Mouse (Mus musculus) small intestine, adult 2 months (tissue): ENCODE measurements around the gene Abl1. TPM values are rescaled to one million over a fixed set of nuclear protein-coding genes. Genes with fewer than 3 reads are reported as not detected.

ENCODE experiments used
- H3K27ac ChIP-seq: fragments of 200-500 bp; 2 replicates; pipeline ENCODE4 v1.5.1; 2012; ENCODE audit warnings: low read depth, low read length, control low read depth, inconsistent platforms; ENCODE audit not compliant: insufficient read depth
- H3K27me3 ChIP-seq: fragments of 200-500 bp; 2 replicates; pipeline ENCODE4 v1.6.1; 2012; ENCODE audit warnings: mild to moderate bottlenecking, moderate library complexity, low read length, inconsistent platforms; ENCODE audit not compliant: control insufficient read depth, insufficient read depth
- H3K36me3 ChIP-seq: fragments of 200-500 bp; 2 replicates; pipeline ENCODE4 v1.6.1; 2012; ENCODE audit warnings: mild to moderate bottlenecking, low read length, control low read depth, inconsistent platforms; ENCODE audit not compliant: control insufficient read depth, insufficient read depth
- H3K4me1 ChIP-seq: fragments of 200-500 bp; 2 replicates; pipeline ENCODE4 v1.6.1; 2012; ENCODE audit warnings: low read length, inconsistent platforms, mixed read lengths; ENCODE audit not compliant: control insufficient read depth, insufficient read depth, insufficient read length
- H3K4me3 ChIP-seq: fragments of 200-500 bp; 2 replicates; pipeline ENCODE4 v1.5.1; 2012; ENCODE audit warnings: low read depth, mild to moderate bottlenecking, control low read depth, inconsistent platforms, low read length, moderate library complexity
- CTCF ChIP-seq: fragments of 200-500 bp; IDR thresholded peaks from 2 replicates; pipeline ENCODE4 v1.5.1; 2012; ENCODE audit warnings: low read depth, mild to moderate bottlenecking, control low read depth, inconsistent platforms, low read length, moderate library complexity, mixed read lengths; ENCODE audit not compliant: insufficient replicate concordance, insufficient read length; ENCODE audit errors: extremely low read depth
- POLR2A ChIP-seq: fragments of 200-500 bp; IDR thresholded peaks from 2 replicates; pipeline ENCODE4 v1.6.1; 2012; ENCODE audit warnings: low read depth, mild to moderate bottlenecking, control low read depth, inconsistent platforms, low read length, moderate library complexity
- WGBS: fragments of 180-500 bp; shearing (Covaris S2); methylation state at CpG from one replicate; pipeline ENCODE4 v1.1.7; 2018; 5-methylcytosine and 5-hydroxymethylcytosine counted together
- polyA plus RNA-seq: library from polyadenylated mRNA; depleted of rRNA; stranded (reverse); fragments of >200 nt; gene quantifications from 2 replicates; pipeline ENCODE4 v1.2.3, GENCODE M21; 2012

The Abl1 gene
- polyA plus RNA-seq, 1 experiment = 55.5 TPM

DNA sequence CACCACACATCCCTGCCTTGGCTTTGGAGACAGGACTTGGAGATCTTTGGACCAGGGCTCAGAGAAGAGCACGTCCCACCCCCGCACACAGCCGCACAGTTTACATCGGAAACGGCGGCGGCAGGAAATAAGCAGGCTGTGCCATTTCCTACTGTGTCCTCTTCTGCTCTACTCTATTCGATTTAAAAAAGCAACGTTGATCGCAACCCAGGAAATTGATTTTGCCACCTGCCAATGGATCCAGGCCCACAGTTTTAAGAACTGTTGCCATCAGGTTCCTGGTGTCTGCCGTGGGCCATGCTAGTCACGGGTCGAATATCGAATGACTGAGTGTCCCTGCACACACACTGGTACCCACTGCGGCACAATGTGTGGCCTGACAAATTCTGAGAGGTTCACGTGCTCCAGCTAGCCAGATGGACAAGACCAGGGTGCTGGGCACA, 137.3 kb downstream of the Abl1 start:
- H3K36me3 ChIP-seq = no peaks in the 10 kb centered on the region
- H3K27ac ChIP-seq = no peak overlapping the region
- no peak overlapping the region for H3K4me3 ChIP-seq
- 71% methylated on average over 16 of the region's 16 CpGs for WGBS
- no peak for TF ChIP-seq CTCF
- TF ChIP-seq POLR2A = no peak
- H3K4me1 ChIP-seq = no peaks in the 10 kb centered on the region
- peaks cover 19% of the 10 kb centered on the region; the same call in 1 of the 2 replicates for H3K27me3 ChIP-seq

DNA sequence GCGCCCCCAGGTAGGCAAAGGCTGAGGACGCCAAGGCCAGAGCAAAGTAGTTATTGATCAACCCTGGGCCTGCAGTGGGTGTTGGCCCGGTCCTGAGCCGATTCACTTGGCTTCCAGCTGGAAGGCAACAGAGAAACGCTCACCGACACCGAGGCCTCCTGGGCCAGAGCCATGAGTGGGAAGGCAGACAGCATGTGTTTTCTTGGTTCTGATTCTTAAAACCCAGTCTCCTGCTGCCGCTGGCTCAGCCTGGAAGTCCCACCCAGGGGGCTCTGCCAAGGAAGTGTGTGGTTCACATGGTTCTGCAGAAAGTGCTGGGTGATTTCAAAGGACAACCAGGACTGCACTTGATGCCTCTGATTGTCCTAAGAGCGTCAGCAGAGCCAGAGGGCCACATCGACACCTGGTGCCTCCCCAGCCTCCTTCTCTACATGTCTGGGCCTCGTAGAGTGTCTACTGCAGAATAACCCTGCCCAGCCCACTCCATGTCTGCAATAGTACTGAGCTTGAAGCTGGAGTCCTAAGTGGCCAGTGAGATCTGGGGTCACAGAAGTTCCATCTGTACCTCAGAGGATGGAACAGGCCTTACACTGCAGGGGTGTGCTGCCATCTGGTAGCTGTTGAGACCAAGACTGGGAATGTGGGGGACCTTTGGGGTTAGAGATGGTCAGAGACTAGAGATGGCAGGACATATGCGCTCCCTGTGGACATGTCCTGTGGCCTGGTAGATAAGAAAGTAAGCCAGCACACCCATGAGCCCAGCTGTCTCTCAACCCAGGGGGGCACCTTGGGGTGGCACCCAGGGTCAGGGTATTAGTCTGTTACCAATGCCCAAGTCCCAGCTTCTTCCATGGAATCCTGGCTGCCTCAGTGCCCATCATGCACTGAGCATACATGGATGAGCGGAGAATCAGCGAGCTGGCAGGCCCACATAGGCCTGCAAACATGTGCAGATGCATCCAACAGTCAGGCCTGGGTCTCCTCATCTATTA, 138.2 kb downstream of the Abl1 start:
- Histone ChIP-seq H3K4me3 (no peak overlapping the region), H3K36me3 (no peaks in the 10 kb centered on the region), H3K27ac (no peak overlapping the region), H3K27me3 (peaks cover 19% of the 10 kb centered on the region; the same call in 1 of the 2 replicates), H3K4me1 (no peaks in the 10 kb centered on the region)
- no peak for TF ChIP-seq POLR2A
- no peak for TF ChIP-seq CTCF
- 74% methylated on average over 14 of the region's 14 CpGs for WGBS

DNA sequence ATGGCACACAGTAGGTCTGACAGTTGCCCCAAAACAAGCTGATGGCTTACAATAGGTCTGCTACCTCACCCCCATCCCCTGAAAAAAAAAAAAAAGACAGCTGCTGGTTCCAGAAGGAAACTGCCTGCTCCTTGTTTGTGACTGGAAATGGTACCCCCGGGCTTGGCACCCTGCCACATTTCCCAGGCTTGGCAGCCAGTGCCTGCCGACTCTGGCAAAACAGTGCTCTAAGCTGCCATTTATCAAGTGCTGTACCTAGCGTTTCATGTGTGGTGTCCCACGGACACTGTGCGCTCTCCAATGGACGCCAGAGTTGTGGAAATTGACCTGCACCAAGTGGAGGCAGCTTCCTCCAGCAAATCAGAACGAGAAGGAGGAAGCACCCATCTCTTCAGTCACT, 139.7 kb downstream of the Abl1 start:
- H3K36me3 ChIP-seq = no peaks in the 10 kb centered on the region
- TF ChIP-seq POLR2A (no peak), CTCF (no peak)
- H3K27me3 ChIP-seq = peaks cover 9% of the 10 kb centered on the region; the same call in 1 of the 2 replicates
- no peak overlapping the region for H3K4me3 ChIP-seq
- no peaks in the 10 kb centered on the region for H3K4me1 ChIP-seq
- H3K27ac ChIP-seq = no peak overlapping the region
- WGBS = 33% methylated on average over 7 of the region's 7 CpGs

DNA sequence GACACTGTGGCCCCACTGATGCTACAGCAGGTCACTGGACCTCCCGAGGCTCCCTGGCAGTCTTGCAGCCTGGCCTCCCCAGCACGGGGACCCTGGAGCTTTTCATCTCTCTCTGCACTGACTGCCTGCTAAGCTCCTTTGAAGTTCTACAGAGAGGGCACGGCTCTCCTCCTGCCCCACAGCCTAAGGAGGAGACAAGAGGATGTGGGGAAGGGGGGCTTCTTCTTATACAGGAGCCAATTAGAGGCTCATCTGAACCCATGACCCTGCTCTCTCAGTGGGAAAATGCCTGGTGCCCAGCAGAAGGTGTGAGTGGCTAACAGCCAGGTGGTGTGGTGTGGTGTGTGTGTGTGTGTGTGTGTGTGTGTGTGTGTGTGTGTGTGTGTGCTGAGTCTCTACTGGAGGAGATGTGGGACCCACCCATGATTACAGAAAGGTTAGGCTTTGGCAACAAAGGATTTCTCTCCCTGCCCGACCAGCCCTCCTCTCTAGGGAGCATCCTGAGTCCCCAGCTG, 140.2 kb downstream of the Abl1 start:
- 28% methylated on average over 4 of the region's 4 CpGs for WGBS
- H3K4me1 ChIP-seq = no peaks in the 10 kb centered on the region
- H3K27ac ChIP-seq = no peak overlapping the region
- no peak overlapping the region for H3K4me3 ChIP-seq
- no peak for TF ChIP-seq CTCF
- 0 out of 2 replicates have a peak, but pooled peaks cover 4% of the 10 kb centered on the region for H3K27me3 ChIP-seq
- H3K36me3 ChIP-seq = no peaks in the 10 kb centered on the region

DNA sequence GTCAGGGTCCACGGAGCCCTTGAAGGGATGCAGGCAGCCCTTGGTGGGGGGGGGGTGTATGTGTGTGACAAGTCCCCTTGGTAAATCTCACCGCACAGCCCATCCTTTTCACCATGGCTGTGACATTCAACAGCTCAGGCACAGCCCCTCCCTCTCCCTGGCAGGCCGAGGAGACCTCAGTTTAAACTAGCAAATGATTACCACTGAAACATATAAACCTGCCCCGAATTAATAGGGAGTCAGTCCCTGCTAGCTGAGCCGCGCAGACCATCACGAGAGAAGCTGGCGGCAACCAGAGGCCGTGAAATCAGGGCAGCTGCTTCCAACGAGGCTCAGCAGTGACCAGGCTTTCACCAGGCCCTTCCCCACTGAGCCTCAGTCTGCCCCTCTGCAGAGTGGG, 147.9 kb downstream of the Abl1 start:
- 63% methylated on average over 10 of the region's 10 CpGs for WGBS
- H3K27me3 ChIP-seq = no peaks in the 10 kb centered on the region
- no peaks in the 10 kb centered on the region for H3K36me3 ChIP-seq
- no peak overlapping the region for H3K4me3 ChIP-seq
- TF ChIP-seq POLR2A = no peak
- no peak for TF ChIP-seq CTCF
- H3K27ac ChIP-seq = no peak overlapping the region
- no peaks in the 10 kb centered on the region for H3K4me1 ChIP-seq

DNA sequence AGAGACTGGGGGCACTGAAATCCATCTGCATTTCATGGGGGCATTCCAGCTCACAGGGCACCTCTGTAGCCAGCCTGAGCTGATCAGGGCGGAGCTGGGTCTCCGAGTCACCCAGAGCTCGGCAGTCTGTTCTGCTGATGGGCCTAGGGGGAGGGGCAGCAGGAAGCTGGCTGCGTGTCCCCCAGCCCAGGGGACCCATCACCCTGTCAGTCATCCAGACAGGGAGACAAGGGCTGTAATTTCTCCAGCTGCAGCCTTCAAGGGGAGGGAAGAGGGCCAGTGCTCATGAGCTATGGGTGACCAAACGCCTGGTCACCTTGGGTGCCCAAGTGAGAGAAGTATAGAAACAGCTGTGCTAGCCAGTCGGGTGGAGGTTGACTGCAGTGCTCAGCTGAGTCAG, 148.8 kb downstream of the Abl1 start:
- TF ChIP-seq POLR2A = no peak
- TF ChIP-seq CTCF = no peak
- no peaks in the 10 kb centered on the region for H3K36me3 ChIP-seq
- H3K27ac ChIP-seq = no peak overlapping the region
- H3K4me3 ChIP-seq = no peak overlapping the region
- H3K27me3 ChIP-seq = 0 out of 2 replicates have a peak, but pooled peaks cover 2% of the 10 kb centered on the region
- H3K4me1 ChIP-seq = no peaks in the 10 kb centered on the region
- WGBS = 36% methylated on average over 6 of the region's 6 CpGs

DNA sequence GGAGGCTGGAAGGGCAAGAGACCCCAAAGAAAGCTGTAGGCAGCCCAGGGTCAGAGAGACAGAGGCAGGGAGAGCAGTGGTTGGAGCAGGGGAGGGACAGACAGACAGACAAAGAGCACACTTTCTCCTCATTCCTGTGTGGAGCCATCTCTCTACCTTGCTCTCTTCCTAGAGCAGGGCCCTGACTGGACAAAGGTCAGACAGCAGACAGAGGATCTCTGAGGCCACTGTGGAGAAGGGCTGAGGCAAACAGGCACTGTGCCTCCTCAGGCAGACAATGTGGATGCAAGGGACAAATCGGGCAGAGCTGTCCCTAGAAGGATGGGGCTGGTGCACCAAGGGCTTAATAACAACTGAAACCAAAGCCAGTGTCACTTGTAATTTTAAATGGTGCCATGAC, 150.7 kb downstream of the Abl1 start:
- H3K27me3 ChIP-seq = peaks cover 9% of the 10 kb centered on the region; the same call in 1 of the 2 replicates
- H3K4me1 ChIP-seq = no peaks in the 10 kb centered on the region
- 24% methylated on average over 1 of the region's 1 CpGs for WGBS
- no peak overlapping the region for H3K27ac ChIP-seq
- no peak overlapping the region for H3K4me3 ChIP-seq
- no peaks in the 10 kb centered on the region for H3K36me3 ChIP-seq
- TF ChIP-seq POLR2A (no peak), CTCF (no peak)
